8 mouse cellular contexts compared by ENCODE assay signal in genomic region chr4:119809245-119809644, GRCm38 (mm10).
DNase-seq lines count a peak whose midpoint lies in the region; ATAC-seq lines count a peak whose summit lies in the region.

No protein-coding gene starts in this region.

- peak; percentile 40 to 82 for DNase-seq in heart, adult 18-20 months
- DNase-seq in heart, postnatal 25 days (ENCODE audit: low spot score), result no peak
- peak; percentile 46 to 57 for DNase-seq in cerebellum, postnatal 25 days
- DNase-seq in kidney, postnatal 10 days, result peak; percentile 25
- DNase-seq in spleen, postnatal 4 days (ENCODE audit: low spot score in 2 of 2), result no peak
- DNase-seq in frontal cortex, postnatal 25 days (ENCODE audit: low spot score in 2 of 2), result no peak

- H3K9ac ChIP-seq in midbrain, embryonic 12.5 days (replicated peaks), result no peak overlapping the region
- no peak overlapping the region for H3K9ac ChIP-seq in midbrain, embryonic 15.5 days

- intact Hi-C loops in heart, postnatal 25 days (cut with DNase I), result loop anchor here (5.0 kb wide), 3 partner anchors 72 to 298 kb away; no protein-coding TSS in a partner anchor

- peaks cover 14% of the 10 kb centered on the region for H3K4me1 ChIP-seq in midbrain, embryonic 12.5 days
- peaks cover 12% of the 10 kb centered on the region for H3K4me1 ChIP-seq in midbrain, embryonic 15.5 days

- H3K4me2 ChIP-seq in midbrain, embryonic 12.5 days (replicated peaks), result no peak overlapping the region
- no peak overlapping the region for H3K4me2 ChIP-seq in midbrain, embryonic 15.5 days

- H3K27ac ChIP-seq in midbrain, embryonic 12.5 days (replicated peaks), result no peak overlapping the region
- no peak overlapping the region for H3K27ac ChIP-seq in midbrain, embryonic 15.5 days

- 29% methylated on average over 5 of the region's 5 CpGs for WGBS in midbrain, embryonic 12.5 days
- 28% methylated on average over 5 of the region's 5 CpGs for WGBS in midbrain, embryonic 15.5 days

- H3K36me3 ChIP-seq in midbrain, embryonic 12.5 days, result no peaks in the 10 kb centered on the region
- H3K36me3 ChIP-seq in midbrain, embryonic 15.5 days (replicated peaks), result no peaks in the 10 kb centered on the region

- H3K9me3 ChIP-seq in midbrain, embryonic 12.5 days, result no peaks in the 10 kb centered on the region
- H3K9me3 ChIP-seq in midbrain, embryonic 15.5 days, result no peaks in the 10 kb centered on the region

- 0 out of 2 replicates have a peak, but pooled peaks have one; percentile 56 for ATAC-seq in midbrain, embryonic 12.5 days (ENCODE audit: low FRiP score, low read depth)
- ATAC-seq in midbrain, embryonic 15.5 days (replicated peaks), result no peak

- no peak overlapping the region for H3K4me3 ChIP-seq in midbrain, embryonic 12.5 days
- H3K4me3 ChIP-seq in midbrain, embryonic 15.5 days, result no peak overlapping the region

- peaks cover 29% of the 10 kb centered on the region for H3K27me3 ChIP-seq in midbrain, embryonic 12.5 days
- H3K27me3 ChIP-seq in midbrain, embryonic 15.5 days (replicated peaks), result no peaks in the 10 kb centered on the region

Comparison
In these comparisons a context has a peak if more than half of its experiments do, and no peak if none do; other contexts are left out.
1. DNase-seq: peak in heart, adult 18-20 months (2 of 2), cerebellum, postnatal 25 days (2 of 2) and kidney, postnatal 10 days (single experiment); none in heart, postnatal 25 days (single experiment), spleen, postnatal 4 days (0 of 2) and frontal cortex, postnatal 25 days (0 of 2).